Mouse (Mus musculus): ENCODE data around the gene Olfr1501.
"Not testable (repeated sequence)": the region's sequence is repeated elsewhere in the genome, so short reads cannot be mapped to it uniquely, and the experiment has no call there.

Olfr1501 gene

DNA sequence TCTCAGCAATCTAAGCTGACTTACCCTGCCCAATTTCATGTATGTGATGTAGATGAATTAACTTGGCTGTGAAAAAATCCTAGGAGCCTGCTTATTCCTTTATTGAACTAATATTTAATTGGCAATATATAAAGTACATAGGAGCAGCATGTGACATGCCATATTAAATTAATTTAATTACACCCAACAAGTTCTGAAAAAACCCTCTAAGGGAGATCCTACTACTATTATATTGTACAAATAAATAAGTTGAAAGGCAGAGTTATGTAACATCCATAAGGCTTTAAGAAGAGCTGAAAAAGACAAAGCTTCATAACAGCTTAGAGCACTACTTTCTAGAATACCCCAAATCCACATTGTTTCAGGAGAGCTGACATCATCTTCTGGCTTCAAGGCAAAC, at the start of gene Olfr1501:
Gene Olfr1501, minus strand, starts transcription at position 101 of the 400 bp plus-strand sequence.
- DNase-seq (ENCODE audit: low read depth, low spot score), result not testable (repeated sequence)

DNA sequence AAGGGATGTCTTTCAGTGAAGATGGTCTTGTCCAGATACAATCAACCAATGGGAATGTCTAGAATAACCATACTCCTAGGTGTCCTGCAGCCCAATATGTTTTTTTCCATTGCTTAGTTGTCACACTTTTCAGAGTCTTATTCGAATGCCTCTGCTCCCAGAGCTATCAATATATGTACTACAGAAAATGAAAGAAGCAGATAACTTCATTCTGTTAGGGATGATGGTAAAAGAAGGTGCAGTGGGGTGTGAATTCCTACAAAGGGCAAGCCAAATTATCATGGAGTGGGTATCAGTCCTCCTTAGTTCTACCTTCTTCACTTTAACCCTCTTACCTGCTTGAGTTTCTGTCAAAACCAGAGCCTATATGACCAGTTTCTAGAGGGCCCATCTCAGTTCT, 47.3 kb upstream of the Olfr1501 start, which contains the start of gene Olfr1504:
Gene Olfr1504, minus strand, starts transcription at position 101 of the 400 bp plus-strand sequence.
- DNase-seq (ENCODE audit: low read depth, low spot score), result no peak

DNA sequence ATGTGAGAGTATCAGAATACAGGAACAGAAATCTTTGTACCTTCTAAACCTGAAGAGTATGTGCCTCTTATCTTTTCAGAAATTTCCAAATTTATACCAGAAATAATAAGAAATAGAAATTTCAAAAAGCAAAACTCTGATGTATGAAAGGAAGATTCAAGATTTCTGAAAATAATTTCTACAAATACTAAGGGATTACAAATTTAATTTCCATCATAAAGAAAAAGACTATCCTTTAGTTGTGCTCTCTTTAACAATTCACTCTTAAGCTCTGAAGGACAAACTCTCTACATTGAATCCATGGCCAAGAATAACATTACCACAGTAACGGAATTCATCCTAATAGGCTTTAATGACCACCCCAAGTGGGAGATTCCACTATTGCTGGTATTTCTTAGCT, 11.0 kb upstream of the Olfr1501 start, which contains the start of gene Olfr1502:
Gene Olfr1502, plus strand, starts transcription at position 301 of the 400 bp plus-strand sequence.
- no peak for DNase-seq (ENCODE audit: low read depth, low spot score)

DNA sequence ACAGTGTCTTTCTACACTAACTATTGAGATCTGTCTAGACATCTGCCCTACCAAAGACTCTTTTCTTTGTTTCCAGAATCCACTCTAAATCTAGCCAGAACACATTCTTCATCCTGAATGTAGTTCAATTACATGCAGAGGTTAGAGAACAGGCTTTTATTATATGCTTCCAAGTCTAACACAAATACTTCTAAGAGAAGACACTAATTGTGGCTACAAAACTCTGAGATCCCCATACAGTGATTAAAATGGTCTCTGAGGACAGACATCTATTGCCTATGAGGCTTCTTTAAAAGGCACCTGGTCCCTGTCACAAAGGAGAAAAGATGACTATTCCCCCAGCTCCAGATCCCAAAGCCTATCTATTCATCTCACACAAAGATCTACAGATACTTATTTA, 20.1 kb downstream of the Olfr1501 start, which contains the start of gene Olfr1500:
Gene Olfr1500, minus strand, starts transcription at position 101 of the 400 bp plus-strand sequence.
- DNase-seq (ENCODE audit: low read depth, low spot score), result no peak

DNA sequence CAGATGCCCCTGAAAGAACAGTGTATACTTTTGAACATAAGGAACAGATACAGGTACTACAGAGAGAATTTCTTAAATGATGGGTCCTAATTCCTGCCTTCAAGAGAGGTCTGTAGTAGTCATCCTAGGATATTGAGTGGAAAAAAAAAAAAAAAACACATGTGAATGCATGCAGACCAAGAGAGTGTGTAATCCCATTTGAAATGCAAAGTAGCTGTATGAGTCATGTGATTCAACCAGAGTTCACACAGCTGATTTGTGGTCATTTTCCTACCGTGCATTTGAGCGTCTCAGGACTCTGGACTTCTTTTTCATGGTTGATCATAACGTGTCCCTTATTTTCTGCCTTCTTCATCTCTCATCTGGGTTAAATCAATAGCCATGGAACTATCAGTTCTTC, 22.0 kb downstream of the Olfr1501 start:
- no peak for DNase-seq (ENCODE audit: low read depth, low spot score)

DNA sequence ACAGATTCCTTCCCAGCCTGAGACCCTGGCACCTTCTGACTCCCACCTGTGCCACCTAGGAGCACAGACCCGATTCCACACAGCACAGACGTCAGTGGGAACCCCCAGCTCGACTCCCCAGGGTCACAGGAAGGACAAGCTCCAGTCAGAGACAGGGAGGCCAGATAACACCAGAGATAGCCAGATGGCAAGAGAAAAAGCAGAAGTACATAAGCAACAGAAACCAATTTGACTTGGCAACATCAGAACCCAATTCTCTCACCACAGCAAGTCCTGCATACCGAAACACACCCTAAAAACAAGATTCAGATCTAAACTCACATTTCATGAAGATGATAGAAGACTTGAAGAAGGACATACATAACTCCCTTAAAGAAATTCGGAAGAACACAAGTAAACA, 29.6 kb downstream of the Olfr1501 start:
- no peak for DNase-seq (ENCODE audit: low read depth, low spot score)

DNA sequence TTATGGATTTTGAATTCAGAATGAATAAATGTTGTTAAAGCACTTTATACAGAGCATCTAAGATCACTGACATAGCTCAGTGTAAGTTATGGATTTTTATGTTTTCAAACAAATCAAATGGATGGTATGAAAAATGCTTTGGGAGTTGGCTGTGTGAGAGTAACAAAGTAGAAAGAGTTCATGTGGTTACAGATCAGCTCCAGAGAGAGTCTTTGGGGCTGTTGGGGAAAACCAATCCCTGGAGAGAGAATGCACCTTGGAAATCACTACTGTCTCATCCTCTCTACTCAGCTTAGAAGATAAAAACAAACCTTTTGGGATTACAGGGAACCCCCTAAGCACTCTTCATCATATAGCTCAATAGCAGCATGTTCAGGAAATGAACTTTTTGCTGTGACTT, 31.1 kb downstream of the Olfr1501 start, which contains the start of gene Olfr1499:
Gene Olfr1499, minus strand, starts transcription at position 101 of the 400 bp plus-strand sequence.
- no peak for DNase-seq (ENCODE audit: low read depth, low spot score)

DNA sequence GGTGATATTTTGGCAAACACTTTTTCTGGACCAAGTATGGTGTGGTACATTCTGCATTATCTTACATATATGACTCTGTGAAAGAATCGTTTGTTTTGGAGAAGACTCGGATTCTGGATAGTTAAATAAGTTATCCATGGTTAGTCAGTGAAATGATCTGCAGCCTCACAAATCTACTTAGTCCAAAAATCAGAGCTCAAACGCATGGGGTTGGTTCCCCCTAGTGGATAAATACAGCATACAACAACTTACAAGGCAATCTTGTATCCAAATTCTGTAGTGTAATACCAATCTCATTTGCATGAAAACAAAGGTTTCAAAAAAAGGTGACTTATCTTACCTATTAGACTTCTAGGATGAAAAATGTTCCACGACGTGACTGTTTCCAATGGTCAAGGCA, 31.7 kb downstream of the Olfr1501 start:
- DNase-seq (ENCODE audit: low read depth, low spot score), result peak; percentile 63

DNA sequence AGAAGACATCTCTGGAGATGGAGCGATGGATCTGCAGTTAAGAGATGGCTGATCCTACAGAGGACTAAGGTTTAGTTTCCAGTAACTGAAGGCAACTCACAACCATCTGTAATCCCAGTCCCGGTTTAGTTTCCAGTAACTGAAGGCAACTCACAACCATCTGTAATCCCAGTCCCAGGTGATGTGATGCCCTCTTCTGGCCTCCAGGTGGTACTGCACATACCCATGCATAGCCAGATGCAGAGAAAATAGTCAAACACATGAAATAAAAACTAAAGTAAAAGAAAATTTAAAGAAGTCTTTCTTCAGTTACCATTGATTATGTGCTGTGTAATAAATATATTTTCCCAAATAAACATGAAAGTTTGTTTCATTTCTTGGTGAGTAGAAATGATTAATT, 37.7 kb downstream of the Olfr1501 start:
- DNase-seq (ENCODE audit: low read depth, low spot score), result peak; percentile 8

DNA sequence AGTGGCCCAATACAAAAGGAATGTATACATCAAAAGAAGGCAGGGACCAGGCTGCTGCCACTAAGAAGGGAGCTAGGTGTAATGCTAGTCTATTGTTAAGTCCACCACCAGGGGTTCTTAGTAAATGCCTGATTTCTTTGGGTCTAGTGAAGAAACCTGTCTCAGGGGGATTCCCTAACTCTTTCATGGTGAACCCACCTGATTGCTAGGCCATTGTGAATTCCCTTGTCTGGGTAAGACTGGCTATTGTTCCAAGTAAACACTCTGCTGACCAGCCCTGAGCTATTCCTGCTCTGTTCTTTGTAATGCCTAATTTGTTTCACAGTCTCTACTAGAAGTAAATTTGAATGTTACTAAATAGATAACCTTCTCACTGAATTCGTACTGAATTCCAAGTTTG, 45.0 kb downstream of the Olfr1501 start:
- DNase-seq (ENCODE audit: low read depth, low spot score), result not testable (repeated sequence)

DNA sequence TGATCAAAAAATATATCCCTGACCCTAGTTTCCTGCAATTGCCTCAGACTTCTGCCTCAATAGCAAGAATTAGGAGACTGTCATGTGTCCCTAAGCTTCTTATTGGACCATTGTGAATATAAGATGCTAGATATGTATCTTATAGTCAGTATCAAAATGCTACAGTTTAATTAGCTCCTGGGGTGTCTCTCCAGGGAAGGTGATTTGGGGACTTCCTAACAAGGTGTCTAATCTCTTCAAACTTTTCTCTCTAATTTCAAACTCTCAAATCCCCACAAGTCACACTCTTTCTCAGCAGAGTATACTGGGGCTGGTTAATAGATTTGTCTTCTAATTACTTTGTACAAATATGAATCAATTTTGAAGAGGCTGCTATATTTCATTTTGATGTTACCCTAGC, 52.4 kb downstream of the Olfr1501 start, which contains the start of gene Olfr1497:
Gene Olfr1497, minus strand, starts transcription at position 101 of the 400 bp plus-strand sequence.
- DNase-seq (ENCODE audit: low read depth, low spot score), result no peak
